Mouse (Mus musculus) embryonic fibroblast, embryonic 13.5 days (primary cell): ENCODE measurements around the gene Gab1. TPM values are rescaled to one million over a fixed set of nuclear protein-coding genes. Genes with fewer than 3 reads are reported as not detected.

Source experiments
- H3K27ac ChIP-seq: 2 replicates; pipeline ENCODE4 v1.5.1; 2012; ENCODE audit warnings: low read length, control low read depth, inconsistent platforms; ENCODE audit not compliant: insufficient read depth
- H3K4me1 ChIP-seq: 2 replicates; pipeline ENCODE4 v1.6.1; 2011; ENCODE audit warnings: low read length; ENCODE audit not compliant: control insufficient read depth, insufficient read depth
- H3K4me3 ChIP-seq: 2 replicates; pipeline ENCODE4 v1.5.1; 2011; ENCODE audit warnings: mild to moderate bottlenecking, control low read depth, low read length; ENCODE audit not compliant: insufficient read depth
- CTCF ChIP-seq: IDR thresholded peaks from 2 replicates; pipeline ENCODE4 v1.5.1; 2011; ENCODE audit warnings: mild to moderate bottlenecking, control low read depth, low read length, moderate library complexity, borderline replicate concordance; ENCODE audit not compliant: insufficient read depth
- POLR2A ChIP-seq: IDR thresholded peaks from 2 replicates; pipeline ENCODE4 v1.6.1; 2011; ENCODE audit warnings: low read depth, mild to moderate bottlenecking, control low read depth, low read length, moderate library complexity
- polyA plus RNA-seq: library from polyadenylated mRNA; stranded (reverse); fragments of >200 nt; gene quantifications from 2 replicates; pipeline ENCODE4 v1.2.4, GENCODE M21; 2011; ENCODE audit warnings: low read depth; ENCODE audit not compliant: missing spikeins, insufficient read length

The Gab1 gene
- polyA plus RNA-seq, 1 experiment = 25.4 TPM

GRCm38 (mm10) chr8:80732326-80732725 lies 148.0 kb downstream of the Gab1 start:
- Histone ChIP-seq H3K4me3 (no peak overlapping the region), H3K27ac (no peak overlapping the region), H3K4me1 (no peaks in the 10 kb centered on the region)
- TF ChIP-seq POLR2A (no peak), CTCF (no peak)

DNA sequence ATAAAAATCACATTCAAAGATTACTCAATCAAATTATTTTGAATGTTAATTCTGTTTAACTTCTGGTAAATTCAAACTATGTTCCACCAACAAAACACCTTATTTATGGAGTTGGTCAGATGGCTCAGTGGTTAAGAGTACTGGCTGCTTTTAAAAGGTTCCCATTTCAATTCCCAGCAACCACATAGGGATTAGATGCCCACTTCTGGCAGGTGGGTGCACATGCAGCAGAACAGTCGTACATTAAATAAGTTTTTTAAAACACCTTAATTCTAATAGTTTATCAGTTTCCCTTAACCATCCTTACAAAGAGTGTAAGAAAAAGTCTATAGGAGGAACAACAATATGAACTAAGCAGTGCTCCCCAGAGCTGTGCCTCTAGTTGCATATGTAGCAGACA lies 165.9 kb downstream of the Gab1 start:
- TF ChIP-seq POLR2A = no peak
- no peak for TF ChIP-seq CTCF
- H3K27ac ChIP-seq = no peak overlapping the region
- no peak overlapping the region for H3K4me3 ChIP-seq
- peaks cover 5% of the 10 kb centered on the region; the same call in 1 of the 2 replicates for H3K4me1 ChIP-seq

Other genes with a start within 250 kb of the Gab1 start
- 94.9 and 110 TPM in 2 replicates for gene Smarca5, start 141.0 kb downstream of the Gab1 start, polyA plus RNA-seq
- gene Usp38, start 134.4 kb upstream of the Gab1 start, polyA plus RNA-seq = 17.3 and 17.6 TPM in 2 replicates